ENCODE assay signal across 8 mouse cellular contexts in the genomic region with DNA sequence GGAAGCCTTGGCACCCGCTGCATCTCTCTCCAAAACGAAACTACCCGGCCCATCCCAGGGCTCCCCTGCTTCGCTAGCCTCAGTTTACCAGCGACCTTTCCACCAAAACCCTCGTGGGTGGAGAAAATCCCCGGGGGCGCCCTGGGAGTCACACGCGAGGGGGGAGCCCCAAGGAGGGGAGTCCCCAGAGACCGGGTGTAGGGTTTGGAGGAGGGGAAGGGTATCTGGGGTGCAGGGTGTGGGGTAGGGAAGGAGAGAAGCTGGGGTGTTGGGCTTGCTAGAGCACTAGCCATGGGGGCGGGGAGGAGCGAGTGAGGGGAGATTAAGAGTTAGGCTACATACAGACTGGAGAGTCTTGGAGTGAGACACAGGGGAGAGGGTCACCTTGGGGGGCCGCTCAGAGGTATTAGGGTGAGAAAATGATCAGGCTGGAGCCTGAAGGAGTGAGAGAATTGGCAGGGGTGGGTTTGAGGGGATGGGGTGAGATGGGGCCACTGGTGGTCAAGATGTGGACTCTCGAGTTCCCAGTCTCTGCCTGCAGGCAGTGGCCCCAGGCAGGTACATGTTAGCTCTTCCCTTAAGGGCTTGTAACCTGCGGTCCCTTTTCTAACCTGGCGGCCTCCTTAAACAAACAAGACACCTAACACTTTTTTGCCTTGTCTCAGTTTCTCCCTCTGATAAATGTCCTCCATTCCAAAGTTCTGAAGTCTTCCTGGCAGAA. TPM values are rescaled to one million over a fixed set of nuclear protein-coding genes. Genes with fewer than 3 reads are reported as not detected.
DNase-seq lines count a peak whose midpoint lies in the region; ATAC-seq lines count a peak whose summit lies in the region.

No protein-coding gene starts in this region.

- 4% methylated on average over 17 of the region's 17 CpGs for WGBS in kidney, embryonic 16.5 days
- WGBS in embryonic facial prominence, embryonic 10.5 days, result 1% methylated on average over 17 of the region's 17 CpGs
- WGBS in midbrain, embryonic 15.5 days, result 2% methylated on average over 17 of the region's 17 CpGs

- no peak for DNase-seq in kidney, adult 11 months
- peak; percentile 41 for DNase-seq in embryonic facial prominence, embryonic 10.5 days (ENCODE audit: low spot score)
- peak; percentile 86 for DNase-seq in induced T-regulatory cell, adult 2 months (ENCODE audit: low read depth)
- no peak for DNase-seq in thymus, postnatal 14 days
- DNase-seq in gastrocnemius, postnatal 25 days, result no peak
- no peak for DNase-seq in spleen, postnatal 4 days (ENCODE audit: low spot score in 2 of 2)

- peaks cover 46% of the 10 kb centered on the region for H3K27me3 ChIP-seq in kidney, embryonic 16.5 days (ENCODE audit: insufficient read depth, low read length)
- H3K27me3 ChIP-seq in embryonic facial prominence, embryonic 10.5 days (replicated peaks; ENCODE audit: low read depth, poor library complexity, severe bottlenecking), result peaks cover 79% of the 10 kb centered on the region
- peaks cover 67% of the 10 kb centered on the region for H3K27me3 ChIP-seq in midbrain, embryonic 15.5 days (replicated peaks)

- peak overlapping the region; percentile 93 for H3K4me2 ChIP-seq in kidney, embryonic 16.5 days (replicated peaks; ENCODE audit: low read depth, low read length)
- peak overlapping the region; percentile 90 for H3K4me2 ChIP-seq in midbrain, embryonic 15.5 days

- no peak for ATAC-seq in kidney, embryonic 16.5 days (ENCODE audit: low FRiP score, low TSS enrichment)
- no peak for ATAC-seq in midbrain, embryonic 15.5 days (replicated peaks)

- H3K36me3 ChIP-seq in kidney, embryonic 16.5 days (ENCODE audit: insufficient read depth, low read length), result no peaks in the 10 kb centered on the region
- no peaks in the 10 kb centered on the region for H3K36me3 ChIP-seq in embryonic facial prominence, embryonic 10.5 days (replicated peaks)
- H3K36me3 ChIP-seq in midbrain, embryonic 15.5 days (replicated peaks), result no peaks in the 10 kb centered on the region

- H3K4me3 ChIP-seq in kidney, embryonic 16.5 days (ENCODE audit: low read length), result peak overlapping the region; percentile 64
- peak overlapping the region; percentile 64 for H3K4me3 ChIP-seq in embryonic facial prominence, embryonic 10.5 days
- H3K4me3 ChIP-seq in midbrain, embryonic 15.5 days, result no peak overlapping the region

- peaks cover 72% of the 10 kb centered on the region for H3K4me1 ChIP-seq in kidney, embryonic 16.5 days (ENCODE audit: insufficient read depth, low read length)
- peaks cover 90% of the 10 kb centered on the region for H3K4me1 ChIP-seq in embryonic facial prominence, embryonic 10.5 days
- peaks cover 73% of the 10 kb centered on the region for H3K4me1 ChIP-seq in midbrain, embryonic 15.5 days

- H3K9me3 ChIP-seq in kidney, embryonic 16.5 days (ENCODE audit: low read length), result no peaks in the 10 kb centered on the region
- no peaks in the 10 kb centered on the region for H3K9me3 ChIP-seq in embryonic facial prominence, embryonic 10.5 days
- no peaks in the 10 kb centered on the region for H3K9me3 ChIP-seq in midbrain, embryonic 15.5 days

- H3K27ac ChIP-seq in kidney, embryonic 16.5 days (ENCODE audit: low read length), result no peak overlapping the region
- H3K27ac ChIP-seq in embryonic facial prominence, embryonic 10.5 days (replicated peaks), result 0 out of 2 replicates have a peak overlapping the region, but pooled peaks have one; percentile 45
- no peak overlapping the region for H3K27ac ChIP-seq in midbrain, embryonic 15.5 days

- H3K9ac ChIP-seq in kidney, embryonic 16.5 days (replicated peaks; ENCODE audit: low read length), result peak overlapping the region; percentile 52
- H3K9ac ChIP-seq in midbrain, embryonic 15.5 days, result no peak overlapping the region

RNA-seq across cellular contexts. Expression of a gene that starts 3.0 kb away (rescaled TPM):
- 22.3 and 24.1 TPM in 2 replicates for polyA plus RNA-seq in kidney, embryonic 16.5 days (2015; fragmentation: Nextera tagmentation; extraction: Ambion mirVana)
- 6.5 and 6.8 TPM in 2 replicates for polyA plus RNA-seq in embryonic facial prominence, embryonic 10.5 days (2016; fragmentation: Nextera tagmentation; extraction: Ambion mirVana)
- 5.5 and 8.2 TPM in 2 replicates for polyA plus RNA-seq in midbrain, embryonic 15.5 days (2015; fragmentation: Nextera tagmentation; extraction: Ambion mirVana)
- 10 to 100 TPM; 12.7 to 30.0 TPM for total RNA-seq in gastrocnemius, postnatal 25 days (2021)

RNA-seq across cellular contexts. Expression of a gene that starts 14.8 kb away (rescaled TPM):
- polyA plus RNA-seq in kidney, embryonic 16.5 days (2015; fragmentation: Nextera tagmentation; extraction: Ambion mirVana), result 61.8 and 62.4 TPM in 2 replicates
- polyA plus RNA-seq in embryonic facial prominence, embryonic 10.5 days (2016; fragmentation: Nextera tagmentation; extraction: Ambion mirVana), result 82.7 and 83.1 TPM in 2 replicates
- polyA plus RNA-seq in midbrain, embryonic 15.5 days (2015; fragmentation: Nextera tagmentation; extraction: Ambion mirVana), result 46.9 and 48.9 TPM in 2 replicates
- total RNA-seq in gastrocnemius, postnatal 25 days (2021), result 1 to 10 TPM; 3.7 to 5.1 TPM

RNA-seq across cellular contexts. Expression of a gene that starts 32.1 kb away (rescaled TPM):
- polyA plus RNA-seq in kidney, embryonic 16.5 days (2015; fragmentation: Nextera tagmentation; extraction: Ambion mirVana), result 361 and 376 TPM in 2 replicates
- 349 and 359 TPM in 2 replicates for polyA plus RNA-seq in embryonic facial prominence, embryonic 10.5 days (2016; fragmentation: Nextera tagmentation; extraction: Ambion mirVana)
- polyA plus RNA-seq in midbrain, embryonic 15.5 days (2015; fragmentation: Nextera tagmentation; extraction: Ambion mirVana), result 318 and 330 TPM in 2 replicates
- total RNA-seq in gastrocnemius, postnatal 25 days (2021), result 100 to 1,000 TPM; 114 to 125 TPM

Comparison
In these comparisons a context has a peak if more than half of its experiments do, and no peak if none do; other contexts are left out.
1. DNase-seq: peak in embryonic facial prominence, embryonic 10.5 days (single experiment) and induced T-regulatory cell, adult 2 months (single experiment); none in kidney, adult 11 months (single experiment), thymus, postnatal 14 days (single experiment), gastrocnemius, postnatal 25 days (single experiment) and spleen, postnatal 4 days (0 of 2).